Mouse (Mus musculus): Measurements from ENCODE around the gene 1700067K01Rik. TPM values are rescaled to one million over a fixed set of nuclear protein-coding genes. Genes with fewer than 3 reads are reported as not detected.

1700067K01Rik gene
- polyA plus RNA-seq (2014; fragmentation: Nextera tagmentation; extraction: Ambion mirVana), result 0.42 and 0.52 TPM in 2 replicates

GRCm38 (mm10) chr8:84001281-84002000 is at the start of gene 1700067K01Rik:
Gene 1700067K01Rik (plus strand): TSS chr8:84001502.
- Histone ChIP-seq H3K9ac (ENCODE audit: low read depth, low read length) (0 out of 2 replicates have a peak within 1 kb of the TSS, but pooled peaks have one; percentile 24), H3K9me3 (replicated peaks; ENCODE audit: control insufficient read depth, low read length) (no peaks in the 10 kb centered on the region), H3K4me2 (peak within 1 kb of the TSS; percentile 47), H3K27ac (ENCODE audit: low read depth, low read length) (no peak within 1 kb of the TSS), H3K27me3 (ENCODE audit: control insufficient read depth, insufficient read depth, low read length) (peaks cover 10% of the 10 kb centered on the region), H3K4me1 (ENCODE audit: control insufficient read depth, insufficient read depth, low read length) (peaks cover 21% of the 10 kb centered on the region), H3K36me3 (ENCODE audit: control insufficient read depth, insufficient read depth, low read length) (no peaks in the 10 kb centered on the region), H3K4me3 (ENCODE audit: low read depth, low read length) (peak within 1 kb of the TSS; percentile 15)
- whole genome bisulfite sequencing (ENCODE audit: insufficient replicate concordance), result 32% methylated on average over 58 of the region's 61 CpGs
- no peak for ATAC-seq (replicated peaks; ENCODE audit: insufficient number of reproducible peaks, low FRiP score, low TSS enrichment)

- H3K9ac ChIP-seq (ENCODE audit: low read depth, low read length), result peak overlapping the region; percentile 57
- H3K4me2 ChIP-seq, result peak overlapping the region; percentile 85
- H3K36me3 ChIP-seq (ENCODE audit: control insufficient read depth, insufficient read depth, low read length), result no peaks in the 10 kb centered on the region
- no peaks in the 10 kb centered on the region for H3K27me3 ChIP-seq (ENCODE audit: control insufficient read depth, insufficient read depth, low read length)
- no peak overlapping the region for H3K27ac ChIP-seq (ENCODE audit: low read depth, low read length)
- 3% methylated on average over 14 of the region's 14 CpGs for WGBS (ENCODE audit: insufficient replicate concordance)
- peaks cover 13% of the 10 kb centered on the region for H3K4me1 ChIP-seq (ENCODE audit: control insufficient read depth, insufficient read depth, low read length)
- ATAC-seq (replicated peaks; ENCODE audit: insufficient number of reproducible peaks, low FRiP score, low TSS enrichment), result no peak
- H3K9me3 ChIP-seq (replicated peaks; ENCODE audit: control insufficient read depth, low read length), result no peaks in the 10 kb centered on the region
- H3K4me3 ChIP-seq (ENCODE audit: low read depth, low read length), result peak overlapping the region; percentile 46
Measured at GRCm38 (mm10) chr8:83954749-83955105, 46.6 kb upstream of the 1700067K01Rik start.

- Histone ChIP-seq H3K9ac (ENCODE audit: low read depth, low read length) (peak within 1 kb of the TSS; percentile 74), H3K27me3 (ENCODE audit: control insufficient read depth, insufficient read depth, low read length) (no peaks in the 10 kb centered on the region), H3K4me2 (peak within 1 kb of the TSS; percentile 85), H3K9me3 (replicated peaks; ENCODE audit: control insufficient read depth, low read length) (no peaks in the 10 kb centered on the region), H3K4me1 (ENCODE audit: control insufficient read depth, insufficient read depth, low read length) (peaks cover 13% of the 10 kb centered on the region), H3K27ac (ENCODE audit: low read depth, low read length) (no peak within 1 kb of the TSS), H3K4me3 (ENCODE audit: low read depth, low read length) (peak within 1 kb of the TSS; percentile 80), H3K36me3 (ENCODE audit: control insufficient read depth, insufficient read depth, low read length) (no peaks in the 10 kb centered on the region)
- peak; percentile 99 for ATAC-seq (replicated peaks; ENCODE audit: insufficient number of reproducible peaks, low FRiP score, low TSS enrichment)
- WGBS (ENCODE audit: insufficient replicate concordance), result under 1% methylated on average over 75 of the region's 75 CpGs
Measured at GRCm38 (mm10) chr8:83955106-83955957, 46.0 kb upstream of the 1700067K01Rik start, which contains the start of the genes Gm10644 and Asf1b. Gene Gm10644 (minus strand): TSS chr8:83955205. Gene Asf1b (plus strand): TSS chr8:83955507.

GRCm38 (mm10) chr8:83955958-83956218 is 45.4 kb upstream of the 1700067K01Rik start:
- ATAC-seq (replicated peaks; ENCODE audit: insufficient number of reproducible peaks, low FRiP score, low TSS enrichment), result no peak
- no peaks in the 10 kb centered on the region for H3K27me3 ChIP-seq (ENCODE audit: control insufficient read depth, insufficient read depth, low read length)
- H3K36me3 ChIP-seq (ENCODE audit: control insufficient read depth, insufficient read depth, low read length), result no peaks in the 10 kb centered on the region
- no peak overlapping the region for H3K27ac ChIP-seq (ENCODE audit: low read depth, low read length)
- peak overlapping the region; percentile 80 for H3K4me3 ChIP-seq (ENCODE audit: low read depth, low read length)
- H3K9me3 ChIP-seq (replicated peaks; ENCODE audit: control insufficient read depth, low read length), result no peaks in the 10 kb centered on the region
- peak overlapping the region; percentile 74 for H3K9ac ChIP-seq (ENCODE audit: low read depth, low read length)
- H3K4me2 ChIP-seq, result peak overlapping the region; percentile 85
- WGBS (ENCODE audit: insufficient replicate concordance), result 5% methylated on average over 15 of the region's 15 CpGs
- peaks cover 13% of the 10 kb centered on the region for H3K4me1 ChIP-seq (ENCODE audit: control insufficient read depth, insufficient read depth, low read length)

GRCm38 (mm10) chr8:83956789-83957188 is 44.5 kb upstream of the 1700067K01Rik start:
- peaks cover 13% of the 10 kb centered on the region for H3K4me1 ChIP-seq (ENCODE audit: control insufficient read depth, insufficient read depth, low read length)
- ATAC-seq (replicated peaks; ENCODE audit: insufficient number of reproducible peaks, low FRiP score, low TSS enrichment), result no peak
- H3K4me3 ChIP-seq (ENCODE audit: low read depth, low read length), result peak overlapping the region; percentile 80
- no peaks in the 10 kb centered on the region for H3K9me3 ChIP-seq (replicated peaks; ENCODE audit: control insufficient read depth, low read length)
- H3K27ac ChIP-seq (ENCODE audit: low read depth, low read length), result no peak overlapping the region
- WGBS (ENCODE audit: insufficient replicate concordance), result 22% methylated on average over 1 of the region's 1 CpGs
- no peak overlapping the region for H3K9ac ChIP-seq (ENCODE audit: low read depth, low read length)
- peak overlapping the region; percentile 85 for H3K4me2 ChIP-seq
- H3K27me3 ChIP-seq (ENCODE audit: control insufficient read depth, insufficient read depth, low read length), result no peaks in the 10 kb centered on the region
- H3K36me3 ChIP-seq (ENCODE audit: control insufficient read depth, insufficient read depth, low read length), result no peaks in the 10 kb centered on the region

- no peak overlapping the region for H3K27ac ChIP-seq (ENCODE audit: low read depth, low read length)
- H3K36me3 ChIP-seq (ENCODE audit: control insufficient read depth, insufficient read depth, low read length), result peaks cover 7% of the 10 kb centered on the region
- no peaks in the 10 kb centered on the region for H3K27me3 ChIP-seq (ENCODE audit: control insufficient read depth, insufficient read depth, low read length)
- no peak overlapping the region for H3K9ac ChIP-seq (ENCODE audit: low read depth, low read length)
- WGBS (ENCODE audit: insufficient replicate concordance), result 86% methylated on average over 5 of the region's 5 CpGs
- no peaks in the 10 kb centered on the region for H3K4me1 ChIP-seq (ENCODE audit: control insufficient read depth, insufficient read depth, low read length)
- no peak overlapping the region for H3K4me3 ChIP-seq (ENCODE audit: low read depth, low read length)
- H3K4me2 ChIP-seq, result no peak overlapping the region
- no peaks in the 10 kb centered on the region for H3K9me3 ChIP-seq (replicated peaks; ENCODE audit: control insufficient read depth, low read length)
- no peak for ATAC-seq (replicated peaks; ENCODE audit: insufficient number of reproducible peaks, low FRiP score, low TSS enrichment)
Measured at GRCm38 (mm10) chr8:83964015-83964765, 37.1 kb upstream of the 1700067K01Rik start.

GRCm38 (mm10) chr8:83967701-83968100 is 33.6 kb upstream of the 1700067K01Rik start:
- Histone ChIP-seq H3K4me2 (no peak overlapping the region), H3K9me3 (replicated peaks; ENCODE audit: control insufficient read depth, low read length) (no peaks in the 10 kb centered on the region), H3K4me3 (ENCODE audit: low read depth, low read length) (no peak overlapping the region), H3K27me3 (ENCODE audit: control insufficient read depth, insufficient read depth, low read length) (no peaks in the 10 kb centered on the region), H3K36me3 (ENCODE audit: control insufficient read depth, insufficient read depth, low read length) (peaks cover 16% of the 10 kb centered on the region), H3K9ac (ENCODE audit: low read depth, low read length) (no peak overlapping the region), H3K27ac (ENCODE audit: low read depth, low read length) (no peak overlapping the region), H3K4me1 (ENCODE audit: control insufficient read depth, insufficient read depth, low read length) (peaks cover 4% of the 10 kb centered on the region; the same call in 1 of the 2 replicates)
- 94% methylated on average over 7 of the region's 7 CpGs for WGBS (ENCODE audit: insufficient replicate concordance)
- ATAC-seq (replicated peaks; ENCODE audit: insufficient number of reproducible peaks, low FRiP score, low TSS enrichment), result no peak

- H3K27me3 ChIP-seq (ENCODE audit: control insufficient read depth, insufficient read depth, low read length), result no peaks in the 10 kb centered on the region
Measured at GRCm38 (mm10) chr8:83971121-83971520, 30.2 kb upstream of the 1700067K01Rik start.

More at GRCm38 (mm10) chr8:83971121-83971520, 30.2 kb upstream of the 1700067K01Rik start:
- no peak overlapping the region for H3K4me2 ChIP-seq
- H3K4me1 ChIP-seq (ENCODE audit: control insufficient read depth, insufficient read depth, low read length), result peaks cover 17% of the 10 kb centered on the region
- H3K9ac ChIP-seq (ENCODE audit: low read depth, low read length), result no peak overlapping the region
- no peak for ATAC-seq (replicated peaks; ENCODE audit: insufficient number of reproducible peaks, low FRiP score, low TSS enrichment)
- WGBS (ENCODE audit: insufficient replicate concordance), result 91% methylated on average over 4 of the region's 4 CpGs
- H3K36me3 ChIP-seq (ENCODE audit: control insufficient read depth, insufficient read depth, low read length), result peaks cover 16% of the 10 kb centered on the region
- H3K27ac ChIP-seq (ENCODE audit: low read depth, low read length), result no peak overlapping the region
- H3K9me3 ChIP-seq (replicated peaks; ENCODE audit: control insufficient read depth, low read length), result no peaks in the 10 kb centered on the region
- no peak overlapping the region for H3K4me3 ChIP-seq (ENCODE audit: low read depth, low read length)

Data from heart, embryonic 11.5 days (tissue).